Mouse (Mus musculus) skeletal muscle tissue, adult 2 months (tissue): ENCODE measurements around the gene Gm17359.

ENCODE experiments used
- DNase-seq: peaks from one replicate; pipeline ENCODE4 v3.0.0-alpha.2; 2012; ENCODE audit warnings: low read depth, low spot score

The Gm17359 gene

GRCm38 (mm10) chr3:79475980-79476379 is 139.5 kb downstream of the Gm17359 start:
- peak; percentile 28 for DNase-seq

GRCm38 (mm10) chr3:79478400-79478799 is 141.9 kb downstream of the Gm17359 start:
- DNase-seq, result no peak

- no peak for DNase-seq
Measured at GRCm38 (mm10) chr3:79478880-79479279, 142.4 kb downstream of the Gm17359 start.

GRCm38 (mm10) chr3:79484286-79485063 is 148.0 kb downstream of the Gm17359 start:
- DNase-seq, result peak; percentile 42

- DNase-seq, result no peak
Measured at GRCm38 (mm10) chr3:79488025-79488424, 151.6 kb downstream of the Gm17359 start.

- no peak for DNase-seq
Measured at GRCm38 (mm10) chr3:79490102-79490501, 153.6 kb downstream of the Gm17359 start.

- DNase-seq, result no peak
Measured at GRCm38 (mm10) chr3:79491614-79492013, 155.2 kb downstream of the Gm17359 start.

- DNase-seq, result no peak
Measured at GRCm38 (mm10) chr3:79493064-79493463, 156.6 kb downstream of the Gm17359 start.

- no peak for DNase-seq
Measured at GRCm38 (mm10) chr3:79494028-79494427, 157.6 kb downstream of the Gm17359 start.

- no peak for DNase-seq
Measured at GRCm38 (mm10) chr3:79495151-79495550, 158.7 kb downstream of the Gm17359 start.

GRCm38 (mm10) chr3:79496668-79497067 is 160.2 kb downstream of the Gm17359 start:
- no peak for DNase-seq

GRCm38 (mm10) chr3:79500279-79500678 is 163.8 kb downstream of the Gm17359 start:
- no peak for DNase-seq

- no peak for DNase-seq
Measured at GRCm38 (mm10) chr3:79501166-79501728, 164.8 kb downstream of the Gm17359 start.
